Mouse (Mus musculus) thymus, adult 2 months (tissue): ENCODE results near the gene Prkg1. TPM values are rescaled to one million over a fixed set of nuclear protein-coding genes. Genes with fewer than 3 reads are reported as not detected.

Source experiments
- DNase-seq: peaks from one replicate; pipeline ENCODE4 v3.0.0; 2021
- H3K27ac ChIP-seq: fragments of 200-500 bp; 2 replicates; pipeline ENCODE4 v1.5.1; 2012; ENCODE audit warnings: low read length, control low read depth; ENCODE audit not compliant: control insufficient read depth, insufficient read depth
- H3K27me3 ChIP-seq: fragments of 200-500 bp; 2 replicates; pipeline ENCODE4 v1.6.1; 2012; ENCODE audit warnings: mild to moderate bottlenecking, low read length, moderate library complexity, mixed read lengths; ENCODE audit not compliant: control insufficient read depth, insufficient read depth
- H3K36me3 ChIP-seq: fragments of 200-500 bp; 2 replicates; pipeline ENCODE4 v1.6.1; 2012; ENCODE audit warnings: mild to moderate bottlenecking, low read length, moderate library complexity; ENCODE audit not compliant: control insufficient read depth, insufficient read depth
- H3K4me1 ChIP-seq: fragments of 200-500 bp; replicated peaks from 2 replicates; pipeline ENCODE4 v1.6.1; 2012; ENCODE audit warnings: low read length; ENCODE audit not compliant: control insufficient read depth, insufficient read depth
- H3K4me3 ChIP-seq: fragments of 200-500 bp; 2 replicates; pipeline ENCODE4 v1.5.1; 2012; ENCODE audit warnings: mild to moderate bottlenecking, low read length, control low read depth, moderate library complexity; ENCODE audit not compliant: control insufficient read depth, insufficient read depth
- CTCF ChIP-seq: fragments of 200-500 bp; IDR thresholded peaks from 2 replicates; pipeline ENCODE4 v1.5.1; 2012; ENCODE audit warnings: mild to moderate bottlenecking, control low read depth, low read length, moderate library complexity, borderline replicate concordance; ENCODE audit not compliant: control insufficient read depth, poor library complexity, insufficient read depth; ENCODE audit errors: extremely low read depth
- POLR2A ChIP-seq: fragments of 200-500 bp; IDR thresholded peaks from 2 replicates; pipeline ENCODE4 v1.6.1; 2012; ENCODE audit warnings: mild to moderate bottlenecking, low read length, control low read depth, moderate library complexity; ENCODE audit not compliant: control insufficient read depth, poor library complexity, insufficient read depth; ENCODE audit errors: extremely low read depth
- WGBS: fragments of 180-500 bp; shearing (Covaris S2); methylation state at CpG from one replicate; pipeline ENCODE4 v1.1.7; 2018; 5-methylcytosine and 5-hydroxymethylcytosine counted together
- polyA plus RNA-seq: library from polyadenylated mRNA; depleted of rRNA; stranded (reverse); fragments of >200 nt; gene quantifications from 2 replicates; pipeline ENCODE4 v1.2.3, GENCODE M21; 2012

Gene Prkg1
- polyA plus RNA-seq, 1 experiment: 0.26 TPM

- no peaks in the 10 kb centered on the region for H3K27me3 ChIP-seq
- H3K4me1 ChIP-seq: no peaks in the 10 kb centered on the region
- no peaks in the 10 kb centered on the region for H3K36me3 ChIP-seq
- 24% methylated on average over 4 of the region's 4 CpGs for WGBS
- DNase-seq: no peak
- no peak overlapping the region for H3K27ac ChIP-seq
- H3K4me3 ChIP-seq: no peak overlapping the region
- TF ChIP-seq CTCF: no peak
Observed at GRCm38 (mm10) chr19:30861441-30861840, 903.4 kb downstream of the Prkg1 start.

- DNase-seq: no peak
- Histone ChIP-seq H3K4me3 (no peak overlapping the region), H3K27ac (no peak overlapping the region), H3K36me3 (no peaks in the 10 kb centered on the region), H3K27me3 (no peaks in the 10 kb centered on the region), H3K4me1 (no peaks in the 10 kb centered on the region)
- no peak for TF ChIP-seq CTCF
- TF ChIP-seq POLR2A: no peak
- WGBS: 94% methylated on average over 4 of the region's 4 CpGs
Observed at GRCm38 (mm10) chr19:30851023-30851422, 913.8 kb downstream of the Prkg1 start.

- 72% methylated on average over 4 of the region's 4 CpGs for WGBS
- no peak for DNase-seq
- no peak overlapping the region for H3K27ac ChIP-seq
Observed at GRCm38 (mm10) chr19:30844916-30845315, 919.9 kb downstream of the Prkg1 start.

GRCm38 (mm10) chr19:30843637-30844036 is 921.2 kb downstream of the Prkg1 start:
- H3K4me1 ChIP-seq: no peaks in the 10 kb centered on the region
- DNase-seq: no peak
- TF ChIP-seq POLR2A (no peak), CTCF (no peak)
- 88% methylated on average over 4 of the region's 4 CpGs for WGBS
- H3K36me3 ChIP-seq: no peaks in the 10 kb centered on the region
- H3K27ac ChIP-seq: no peak overlapping the region
- H3K27me3 ChIP-seq: no peaks in the 10 kb centered on the region
- H3K4me3 ChIP-seq: no peak overlapping the region

More at GRCm38 (mm10) chr19:30844916-30845315, 919.9 kb downstream of the Prkg1 start:
- Histone ChIP-seq H3K4me3 (no peak overlapping the region), H3K36me3 (no peaks in the 10 kb centered on the region), H3K4me1 (no peaks in the 10 kb centered on the region), H3K27me3 (no peaks in the 10 kb centered on the region)
- TF ChIP-seq CTCF: no peak
- no peak for TF ChIP-seq POLR2A

GRCm38 (mm10) chr19:30843052-30843564 is 921.7 kb downstream of the Prkg1 start:
- H3K4me1 ChIP-seq: no peaks in the 10 kb centered on the region
- TF ChIP-seq POLR2A (no peak), CTCF (no peak)
- no peak overlapping the region for H3K4me3 ChIP-seq
- H3K27ac ChIP-seq: no peak overlapping the region
- DNase-seq: no peak
- WGBS: 10% methylated on average over 4 of the region's 4 CpGs
- no peaks in the 10 kb centered on the region for H3K27me3 ChIP-seq
- H3K36me3 ChIP-seq: no peaks in the 10 kb centered on the region

- DNase-seq: no peak
- WGBS: 58% methylated on average over 1 of the region's 1 CpGs
- no peak overlapping the region for H3K27ac ChIP-seq
Observed at GRCm38 (mm10) chr19:30842640-30843039, 922.2 kb downstream of the Prkg1 start.

GRCm38 (mm10) chr19:30833045-30833651 is 931.7 kb downstream of the Prkg1 start:
- WGBS: 94% methylated on average over 1 of the region's 1 CpGs
- Histone ChIP-seq H3K27me3 (no peaks in the 10 kb centered on the region), H3K4me1 (no peaks in the 10 kb centered on the region), H3K4me3 (no peak overlapping the region), H3K27ac (no peak overlapping the region), H3K36me3 (no peaks in the 10 kb centered on the region)
- TF ChIP-seq CTCF (no peak), POLR2A (no peak)
- no peak for DNase-seq

More at GRCm38 (mm10) chr19:30842640-30843039, 922.2 kb downstream of the Prkg1 start:
- Histone ChIP-seq H3K4me1 (no peaks in the 10 kb centered on the region), H3K4me3 (no peak overlapping the region), H3K27me3 (no peaks in the 10 kb centered on the region), H3K36me3 (no peaks in the 10 kb centered on the region)
- TF ChIP-seq POLR2A: no peak
- no peak for TF ChIP-seq CTCF
